Mouse (Mus musculus): ENCODE results near the gene Plekhg3.

GRCm38 (mm10) chr12:76598196-76598928 lies 67.7 kb downstream of the Plekhg3 start:
- no peak for TF ChIP-seq POLR2A (IDR thresholded peaks at IDR 0.05; ENCODE audit: low read depth, low read length)
- TF ChIP-seq CTCF (IDR thresholded peaks at IDR 0.05; ENCODE audit: borderline replicate concordance, insufficient read depth, low read length) = no peak
